Mouse (Mus musculus): ENCODE data around the gene Ap4b1. TPM values are rescaled to one million over a fixed set of nuclear protein-coding genes. Genes with fewer than 3 reads are reported as not detected.
A peak's percentile ranks its signal among the peaks of the same experiment; 100 is the strongest.
"Not testable (repeated sequence)": the region's sequence is repeated elsewhere in the genome, so short reads cannot be mapped to it uniquely, and the experiment has no call there.

Ap4b1 gene
- total RNA-seq, 2 experiments from 2014 or later, result 15.2 to 16.1 TPM

DNA sequence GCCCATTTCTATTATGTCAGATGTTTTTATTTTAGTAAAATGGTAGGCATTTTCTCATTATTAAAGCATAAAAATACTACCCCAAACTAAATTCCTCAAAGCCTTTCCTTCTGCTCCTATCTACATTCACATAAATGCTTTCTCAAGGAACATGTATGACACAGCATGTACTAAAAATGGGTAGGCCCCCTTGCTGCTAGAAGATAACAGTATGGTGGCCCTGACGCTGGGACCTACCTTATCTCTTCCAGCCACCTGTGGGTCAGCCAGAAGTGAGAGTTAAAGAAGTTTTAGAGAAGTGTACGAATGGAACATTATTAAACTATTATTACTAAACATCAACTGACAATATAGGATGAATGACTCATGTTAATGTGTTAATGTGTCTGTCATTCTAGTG is 9.8 kb upstream of the Ap4b1 start:
- no peak for DNase-seq

DNA sequence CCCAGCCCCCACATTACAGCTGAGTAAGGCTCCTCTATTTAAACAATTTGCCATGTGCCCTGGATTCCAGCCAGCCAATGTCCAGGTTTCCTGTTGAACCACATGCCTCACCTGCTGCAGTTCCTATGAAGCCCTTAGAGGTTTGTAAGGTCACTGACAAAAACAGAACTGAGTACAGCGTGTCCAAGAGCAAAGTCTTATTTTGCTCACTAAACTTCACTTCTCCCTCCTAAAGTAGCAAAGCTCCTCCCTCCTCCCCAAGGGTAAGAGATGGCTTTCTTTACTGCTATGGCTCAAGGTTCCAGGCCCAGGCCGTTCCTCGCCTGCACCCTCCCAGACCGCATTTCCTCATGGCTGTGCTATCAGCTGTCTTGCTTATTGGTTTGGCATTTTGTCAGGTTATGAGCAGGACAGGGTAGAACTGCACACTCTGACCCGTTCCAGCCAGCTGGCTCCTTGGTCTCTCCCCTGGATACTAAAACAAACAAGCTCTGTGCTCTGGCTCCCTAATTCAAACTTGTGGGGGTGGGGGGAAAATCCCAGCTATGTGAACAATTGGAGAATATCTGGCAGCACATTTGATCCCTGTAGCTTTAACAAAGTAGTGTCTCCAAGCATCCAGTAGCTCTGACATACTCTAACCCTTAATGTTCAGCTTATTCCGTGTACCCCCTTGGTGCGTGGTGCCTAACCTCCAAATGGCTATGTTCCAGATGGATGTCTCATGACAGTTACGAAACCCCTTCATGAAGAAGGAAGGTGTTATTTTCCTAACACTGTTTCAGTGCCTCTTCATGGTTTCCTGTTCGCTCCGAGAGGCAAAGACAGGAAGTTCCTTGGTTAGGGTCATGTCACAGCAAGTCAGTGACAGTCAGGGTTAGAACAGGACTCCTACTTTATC is 7.4 kb upstream of the Ap4b1 start:
- DNase-seq, result peak; percentile 92 to 97

DNA sequence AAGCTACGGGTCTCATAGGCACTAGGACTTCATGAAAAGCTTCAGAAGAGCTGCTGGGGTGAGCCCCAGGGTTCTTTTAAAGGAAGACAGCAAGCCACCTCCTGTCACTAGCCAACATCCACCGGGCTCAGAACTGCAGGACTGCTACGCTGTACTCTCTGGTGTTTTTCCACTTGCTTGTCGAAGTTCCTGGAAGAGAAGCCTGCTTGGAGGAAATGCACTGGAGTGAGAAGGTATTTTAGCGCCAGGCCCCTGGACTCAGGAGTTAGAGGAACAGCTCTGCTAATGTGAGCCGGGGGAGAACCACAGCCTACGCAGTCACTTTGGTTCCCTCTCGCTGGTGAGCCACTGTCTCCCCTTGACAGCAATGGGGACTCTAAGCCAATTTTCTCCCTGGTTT is 6.5 kb upstream of the Ap4b1 start:
- peak; percentile 41 to 57 for DNase-seq

DNA sequence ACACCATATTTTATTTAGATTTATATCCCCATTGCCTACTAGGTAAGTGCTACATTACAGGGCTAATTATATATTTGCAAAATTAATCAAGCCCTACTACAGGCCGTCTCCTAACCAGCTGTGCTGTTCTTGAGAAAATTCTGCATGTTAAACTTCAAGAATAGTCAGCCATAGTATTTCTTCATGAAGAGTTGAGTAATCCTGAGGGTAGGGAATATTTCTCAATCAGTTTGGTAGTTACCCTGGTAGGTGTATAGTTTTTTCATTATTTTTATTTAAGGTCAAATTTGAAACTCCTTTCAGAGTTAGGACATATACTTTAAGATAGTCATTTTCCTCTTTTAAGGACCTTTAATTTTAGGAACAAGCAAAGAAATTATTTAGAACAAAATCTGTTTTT is 3.6 kb upstream of the Ap4b1 start:
- DNase-seq, result no peak

DNA sequence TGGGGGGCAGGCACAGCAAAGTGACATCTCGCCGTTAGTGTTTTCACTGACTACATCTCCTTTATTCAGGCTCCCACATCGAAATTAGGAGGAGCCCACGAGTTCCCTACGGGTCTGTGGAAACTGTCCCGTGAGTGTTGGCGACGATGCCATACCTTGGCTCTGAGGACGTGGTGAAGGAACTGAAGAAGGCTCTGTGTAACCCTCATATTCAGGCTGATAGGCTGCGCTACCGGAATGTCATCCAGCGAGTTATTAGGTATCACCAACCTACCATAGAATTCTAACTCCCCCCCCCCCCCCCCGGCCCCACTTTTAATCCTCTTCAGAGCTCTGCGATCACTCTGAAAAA is 455 bp downstream of the Ap4b1 start:
- DNase-seq, result no peak

DNA sequence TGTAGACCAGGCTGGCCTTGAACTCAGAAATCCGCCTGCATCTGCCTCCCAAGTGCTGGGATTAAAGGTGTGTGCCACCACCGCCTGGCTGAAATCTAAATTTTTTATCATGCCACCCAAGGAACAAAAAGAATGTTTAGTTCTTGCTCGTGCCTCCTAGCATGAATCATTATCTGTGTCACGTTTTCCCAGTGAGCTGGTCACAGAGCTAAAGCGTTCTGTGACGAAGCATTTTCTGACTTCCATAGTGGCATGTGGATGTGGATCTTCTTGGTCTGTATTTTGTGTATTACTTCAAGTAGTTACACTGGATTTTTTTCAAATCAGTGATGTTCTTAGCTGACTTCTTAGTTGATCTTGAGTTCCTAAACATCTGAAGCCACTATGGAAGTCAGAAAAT is 1.6 kb downstream of the Ap4b1 start:
- DNase-seq, result no peak

DNA sequence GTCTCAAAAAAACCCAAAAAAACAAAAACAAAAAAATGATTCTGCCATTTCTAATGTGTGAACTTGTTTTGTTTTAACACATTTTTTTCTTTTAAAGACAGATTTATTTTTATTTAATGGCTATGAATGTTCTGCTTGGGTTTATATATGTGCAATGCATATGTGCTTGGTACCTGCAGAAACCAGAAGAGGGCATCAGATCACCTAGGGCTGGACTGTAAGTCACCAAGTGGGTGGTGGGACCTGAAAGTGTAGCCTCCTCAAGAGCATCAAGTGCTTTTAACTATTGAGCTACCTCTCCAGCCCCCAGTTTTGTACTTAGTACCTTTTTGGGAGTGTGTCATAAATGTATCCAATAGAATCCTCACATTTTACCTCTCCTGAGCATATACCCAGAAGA is 18.2 kb downstream of the Ap4b1 start:
- DNase-seq, result no peak

DNA sequence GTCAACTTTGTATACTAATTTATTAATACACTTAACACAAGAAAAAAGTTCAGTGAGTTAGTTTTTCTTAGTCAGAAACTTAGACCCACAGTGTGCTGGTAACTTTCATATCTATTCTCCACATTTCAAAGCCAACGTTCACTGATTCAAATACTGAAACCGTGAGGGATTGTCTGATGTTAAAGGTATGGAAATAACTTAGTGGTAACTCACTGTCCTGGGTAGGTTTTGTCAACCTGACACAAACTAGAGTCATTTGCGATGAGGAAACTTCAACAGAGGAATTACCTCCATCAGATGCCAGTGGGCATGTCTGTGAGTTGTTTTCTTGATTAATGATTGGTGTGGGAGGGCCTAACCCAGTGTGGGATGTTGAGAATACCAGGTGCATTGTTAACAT is 19.7 kb downstream of the Ap4b1 start:
- no peak for DNase-seq

DNA sequence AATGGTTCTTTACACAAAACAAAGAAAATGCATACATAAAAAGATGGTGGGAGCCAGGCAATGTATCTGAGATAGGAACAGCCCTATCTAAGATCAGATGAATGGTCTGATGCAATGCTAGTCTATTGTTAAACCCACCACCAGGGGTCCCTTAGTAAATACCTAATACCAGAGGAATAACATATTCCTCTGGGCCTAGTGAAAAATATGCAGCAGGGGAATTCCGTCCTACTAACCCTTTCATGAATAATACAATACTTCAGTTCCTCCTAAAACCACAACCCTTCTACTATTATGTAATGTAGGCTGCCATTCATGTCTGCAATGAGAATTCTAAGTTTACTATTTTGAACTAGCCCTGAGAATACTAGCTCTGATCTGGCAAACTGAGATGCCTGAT is 21.4 kb downstream of the Ap4b1 start:
- not testable (repeated sequence) for DNase-seq

DNA sequence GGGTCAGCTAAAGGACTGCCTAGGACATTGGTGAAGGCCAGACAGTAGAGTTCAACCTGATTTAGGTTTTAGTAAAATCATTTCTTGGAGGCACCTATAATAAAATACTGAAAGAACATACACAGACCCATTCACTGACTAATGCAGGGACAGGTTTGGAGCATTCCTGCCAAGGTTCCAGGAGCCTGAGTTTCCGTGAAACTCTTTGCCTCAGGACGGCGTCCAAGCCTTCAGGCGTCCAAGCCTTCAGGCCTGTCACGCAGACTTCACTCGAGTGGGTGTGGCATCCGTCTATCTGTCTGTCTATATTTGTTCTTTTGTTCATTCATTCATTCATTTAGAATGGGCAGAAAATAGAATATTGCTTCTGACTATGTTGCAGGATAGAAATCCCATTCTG is 21.8 kb downstream of the Ap4b1 start:
- peak in 1 of 2 experiments; percentile 7 for DNase-seq

DNA sequence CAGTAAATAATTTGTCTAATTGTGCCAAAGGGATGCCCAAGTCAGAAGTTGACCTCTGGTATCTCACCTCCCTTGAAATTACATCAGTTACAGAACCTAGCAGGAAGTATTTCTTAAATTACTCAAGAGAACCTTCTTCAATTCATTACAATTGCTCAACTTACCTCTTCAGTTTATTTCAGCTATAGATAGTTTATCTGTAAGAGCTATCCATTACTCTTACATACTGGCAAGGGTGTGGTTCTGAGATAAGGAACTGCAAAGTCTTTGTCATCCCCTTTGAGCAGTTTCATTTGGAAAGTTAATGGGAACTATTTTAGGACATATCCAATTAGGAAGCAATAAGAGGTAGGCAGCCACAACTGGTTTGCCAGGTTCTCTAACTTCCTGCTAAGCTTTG is 23.1 kb downstream of the Ap4b1 start, which contains the start of gene Bcl2l15:
TSS of gene Bcl2l15 (plus strand) at position 176 of the 400 bp plus-strand sequence.
- DNase-seq, result no peak

DNA sequence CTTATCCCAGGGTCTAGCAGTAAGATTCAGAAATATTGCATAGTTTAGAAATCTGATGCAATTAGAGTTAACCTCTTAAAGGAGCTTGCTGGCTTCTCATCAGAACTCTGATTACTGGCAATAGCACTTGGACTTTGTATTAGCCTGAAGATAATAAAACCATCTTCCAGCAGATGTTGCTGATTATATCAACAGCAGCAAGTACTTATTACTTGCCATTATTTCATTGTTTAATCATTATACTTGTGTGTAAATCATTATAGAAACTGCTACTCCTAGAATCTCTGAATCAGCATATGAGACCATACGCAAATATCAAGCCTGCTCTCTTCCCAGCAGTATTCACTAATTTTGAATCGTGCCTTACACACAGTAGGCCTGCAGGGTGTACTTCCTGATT is 24.7 kb downstream of the Ap4b1 start:
- DNase-seq, result no peak

DNA sequence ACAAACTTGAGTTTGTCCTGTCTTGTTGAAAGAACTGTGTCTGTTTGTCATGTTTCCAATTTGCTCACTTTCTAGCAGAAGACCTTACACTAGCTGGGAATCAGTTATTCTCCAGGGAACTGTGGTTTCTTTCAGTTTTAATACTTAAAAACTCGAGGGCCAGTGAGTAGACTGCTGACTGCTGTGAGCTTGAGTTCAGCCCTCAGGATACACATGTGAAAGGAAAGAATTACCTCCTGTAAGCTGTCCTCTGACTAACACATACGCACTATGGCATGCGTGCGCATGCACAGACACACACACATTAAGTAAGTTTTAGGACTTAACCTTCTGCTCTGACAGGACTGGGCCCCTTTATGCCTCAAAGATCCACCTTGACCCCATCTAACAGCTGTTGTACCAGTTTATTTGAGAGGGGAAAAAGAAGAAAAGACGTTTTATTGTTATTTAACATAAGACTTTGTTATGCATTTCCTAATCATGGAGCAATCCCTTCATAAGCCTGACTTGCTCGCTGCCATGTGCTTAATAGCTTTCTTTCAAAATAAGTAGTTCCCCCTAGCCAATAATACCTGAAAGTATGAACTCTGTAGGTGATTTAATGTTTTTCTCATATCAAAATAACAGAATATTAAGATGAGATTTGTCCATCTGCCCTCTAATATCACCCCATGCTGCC is 26.1 kb downstream of the Ap4b1 start:
- DNase-seq, result no peak

DNA sequence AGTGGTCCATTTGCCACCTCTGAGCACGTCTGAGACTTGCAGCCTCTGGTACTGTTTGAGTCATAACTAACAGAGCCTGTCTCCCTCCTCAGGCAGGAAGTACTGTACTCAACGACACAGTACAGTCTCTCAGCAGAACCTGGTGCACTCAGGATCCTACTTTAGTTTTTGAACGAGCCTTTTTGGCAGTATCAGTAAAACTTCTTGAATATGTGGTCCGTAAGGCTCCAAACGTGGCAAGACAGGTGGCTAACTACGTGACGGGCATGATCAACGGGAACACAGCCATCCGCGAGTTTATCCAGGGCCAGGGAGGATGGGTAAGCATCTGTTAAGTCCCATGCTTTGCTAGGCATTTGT is 26.6 kb downstream of the Ap4b1 start:
- no peak for DNase-seq

DNA sequence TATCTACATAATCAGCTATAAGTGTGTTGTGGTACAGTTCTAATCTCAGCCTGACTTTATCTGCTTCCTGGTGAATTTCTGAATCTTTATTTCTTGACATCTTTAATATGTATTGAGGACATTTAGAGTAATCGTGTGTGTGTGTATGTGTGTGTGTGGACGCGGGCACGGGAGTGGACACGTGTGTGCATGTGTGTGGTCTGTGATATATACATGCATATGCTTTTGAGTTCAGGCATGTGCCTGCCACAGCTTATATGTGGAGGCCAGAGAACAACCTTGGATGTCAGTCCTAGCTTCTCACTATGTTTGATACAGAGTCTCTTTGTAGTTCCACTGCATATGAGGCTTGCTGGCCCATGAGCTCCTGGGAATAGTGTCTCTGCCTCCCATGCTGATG is 27.1 kb downstream of the Ap4b1 start:
- DNase-seq, result no peak

DNA sequence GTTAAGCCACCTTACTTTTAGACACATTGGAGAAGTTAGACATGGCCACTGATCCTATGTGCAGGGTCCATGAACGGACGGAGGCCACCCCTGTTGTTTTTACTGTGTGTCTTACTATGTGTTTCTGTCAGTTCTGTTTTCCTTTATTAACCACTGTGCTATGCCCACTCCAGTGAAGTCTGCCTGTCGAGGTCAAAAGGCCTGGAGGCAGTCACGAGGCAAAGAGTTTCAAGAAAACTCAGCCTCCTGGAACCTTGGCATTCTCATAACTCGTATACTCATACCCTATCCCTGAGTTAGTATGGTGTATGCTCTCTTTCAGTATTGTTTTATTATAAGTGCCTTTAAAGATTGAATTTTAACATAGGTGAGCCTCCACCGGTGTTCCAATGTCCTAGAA is 30.4 kb downstream of the Ap4b1 start:
- no peak for DNase-seq

DNA sequence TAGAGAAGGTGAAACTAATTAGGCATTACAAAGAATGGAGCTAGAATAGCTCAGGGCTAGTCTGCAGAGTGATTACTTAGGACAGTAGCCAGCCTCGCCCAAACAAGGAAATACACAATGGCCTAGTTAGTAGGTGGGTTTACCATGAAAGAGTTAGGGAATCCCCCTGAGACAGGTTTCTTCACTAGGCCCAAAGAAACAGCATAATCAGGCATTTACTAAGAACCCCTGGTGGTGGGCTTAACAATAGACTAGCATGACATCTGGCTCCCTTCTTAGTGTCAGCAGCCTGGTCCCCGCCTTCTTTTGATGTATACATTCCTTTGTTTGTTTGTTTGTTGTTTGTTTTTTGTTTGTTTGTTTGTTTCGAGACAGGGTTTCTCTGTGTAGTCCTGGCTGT is 30.9 kb downstream of the Ap4b1 start:
- DNase-seq, result not testable (repeated sequence)

DNA sequence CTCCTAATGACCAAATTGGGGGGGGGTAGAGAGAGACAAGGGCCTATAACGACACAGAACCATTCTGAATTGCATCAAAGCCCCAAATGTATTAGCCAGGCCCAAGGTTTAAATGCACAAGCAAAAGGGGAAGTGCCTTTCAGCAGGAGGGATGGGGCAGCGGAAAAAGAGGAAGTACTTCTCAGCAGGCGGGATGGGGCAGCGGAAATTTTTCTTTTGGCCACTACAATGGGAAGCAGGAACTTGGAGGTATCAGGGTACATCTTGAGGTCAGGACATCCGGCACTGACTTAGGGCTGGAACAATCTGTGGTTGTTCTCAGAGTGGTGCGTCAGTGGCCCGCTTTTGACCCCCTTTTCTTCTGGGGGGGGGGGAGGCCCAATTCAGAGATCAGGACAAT is 31.6 kb downstream of the Ap4b1 start:
- DNase-seq, result not testable (repeated sequence)

DNA sequence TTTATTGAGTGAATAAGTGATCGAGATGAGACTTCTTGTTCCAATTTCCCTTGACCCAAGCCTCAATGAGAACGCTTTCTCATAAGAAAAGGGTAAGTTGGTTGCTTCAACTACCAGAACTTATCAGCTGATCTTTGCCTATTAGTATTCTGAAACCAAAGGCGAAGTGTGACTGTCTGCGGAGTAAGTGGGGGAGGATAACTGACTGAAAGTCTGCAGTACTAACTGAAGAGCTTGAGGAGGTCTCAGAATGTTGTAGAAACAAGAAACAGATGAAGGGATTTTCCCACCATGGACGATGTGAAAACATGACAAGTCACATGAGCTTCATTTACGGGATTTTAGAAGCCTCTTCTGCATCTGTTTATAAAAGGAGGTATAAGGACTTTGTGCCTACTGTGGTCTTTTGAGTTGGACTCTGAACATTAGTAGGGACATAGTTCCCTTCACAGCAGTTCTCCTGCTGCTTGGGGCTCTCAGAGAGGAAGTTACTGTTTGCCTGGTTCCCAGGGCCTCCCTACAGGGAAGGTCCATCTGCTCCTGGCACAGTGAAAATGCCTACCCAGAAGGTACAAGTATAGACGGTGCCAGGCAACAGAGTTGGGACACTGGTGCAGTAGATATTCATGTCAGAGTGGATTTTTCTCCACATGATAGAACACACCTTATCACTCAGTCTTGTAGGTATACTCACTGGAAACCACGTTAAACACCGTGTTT is 41.5 kb downstream of the Ap4b1 start:
- DNase-seq, result no peak

DNA sequence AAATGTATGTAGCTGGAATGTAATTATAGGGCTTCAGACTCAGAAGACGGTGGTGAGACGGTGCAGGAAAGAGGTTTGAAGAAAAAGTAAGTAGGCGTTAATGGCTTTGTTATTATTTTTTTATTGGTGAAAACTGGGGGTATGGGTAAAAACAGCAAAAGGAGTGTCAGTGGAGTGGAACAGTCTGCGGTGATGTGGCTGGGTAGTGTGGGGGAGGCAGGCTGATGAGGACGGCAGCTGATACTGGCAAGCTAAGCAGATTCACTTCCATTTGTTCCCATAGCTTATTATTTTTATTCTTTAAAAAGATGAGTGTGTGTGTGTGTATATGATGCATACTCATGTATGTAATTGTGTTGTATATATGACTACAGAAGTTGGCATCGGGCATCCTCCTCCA is 42.2 kb downstream of the Ap4b1 start:
- DNase-seq, result no peak

DNA sequence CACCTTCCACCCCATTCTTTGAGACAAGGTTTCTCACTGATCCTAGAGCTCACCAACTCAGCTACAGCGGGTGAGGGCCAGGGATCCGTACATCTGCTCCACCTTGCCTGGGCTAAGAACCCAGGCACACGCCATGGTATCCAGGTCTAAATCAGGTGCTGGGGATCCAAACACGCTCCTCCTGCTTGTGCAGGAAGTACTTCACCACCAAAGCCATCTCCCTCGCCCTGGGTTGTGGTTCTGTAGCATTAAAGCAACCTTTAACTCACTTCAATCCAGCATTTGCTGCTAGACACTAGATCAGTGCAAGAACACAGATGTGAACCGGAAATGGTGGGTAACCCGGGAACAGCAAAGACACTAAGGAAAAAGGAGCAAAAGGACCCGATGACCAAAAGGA is 42.6 kb downstream of the Ap4b1 start:
- no peak for DNase-seq

DNA sequence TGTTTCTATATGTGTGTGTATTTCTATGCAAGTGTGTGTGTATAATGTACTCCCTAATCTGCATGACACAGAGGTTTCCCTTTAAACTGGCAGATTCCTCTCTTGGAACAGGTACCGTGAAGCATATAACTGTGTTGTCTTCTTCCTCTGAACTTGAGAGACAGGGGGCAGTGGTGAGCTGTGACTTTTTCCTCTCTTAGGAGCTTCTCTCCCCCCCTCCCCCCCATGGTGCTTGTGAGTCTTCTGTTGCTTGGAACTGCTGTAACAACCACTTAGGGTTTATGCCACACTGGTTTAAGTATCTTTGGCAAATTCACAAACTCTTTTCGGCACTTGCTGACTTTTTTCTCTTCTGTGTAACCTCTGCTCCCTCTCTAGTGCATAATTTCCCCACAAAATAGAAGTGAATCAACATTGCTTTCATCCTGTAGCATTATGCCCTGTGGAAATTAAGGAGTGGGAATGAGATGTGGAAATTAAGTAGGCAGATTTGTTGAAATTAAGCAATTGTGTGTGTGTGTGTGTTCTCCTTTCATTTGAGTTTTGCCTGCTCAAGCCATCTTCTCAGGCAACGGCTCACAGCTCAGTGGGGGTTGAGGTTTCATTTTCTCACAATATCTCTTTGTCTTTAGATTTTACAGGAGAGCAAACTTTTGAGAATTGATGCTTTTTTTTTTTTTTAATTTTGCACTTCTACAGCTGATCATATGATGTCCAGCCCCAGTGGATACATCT is 43.4 kb downstream of the Ap4b1 start:
- DNase-seq, result peak; percentile 41 to 53

DNA sequence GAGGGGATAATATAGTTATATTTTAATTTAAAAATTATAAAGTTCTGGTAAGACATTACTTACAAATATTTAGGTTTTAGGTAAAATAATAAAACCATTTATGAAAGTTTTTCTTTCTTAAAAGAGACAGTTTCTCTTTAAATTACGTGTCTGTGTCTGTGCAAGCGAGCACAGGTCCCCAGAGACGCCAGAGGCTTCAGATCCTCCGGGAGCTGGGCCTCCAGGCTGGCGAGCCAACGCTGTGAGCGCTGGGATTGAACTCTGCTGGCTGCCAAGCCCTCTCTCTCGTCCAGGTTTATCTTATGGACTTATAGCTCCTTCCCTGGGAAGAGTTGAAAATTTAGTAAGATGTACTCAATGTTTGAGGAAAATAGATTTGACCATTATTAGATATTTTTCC is 44.5 kb downstream of the Ap4b1 start:
- no peak for DNase-seq

All from heart, adult 18-20 months (tissue).